Mouse (Mus musculus) small intestine, adult 2 months (tissue): ENCODE data around the gene Rasal1.

ENCODE experiments used
- CTCF ChIP-seq: fragments of 200-500 bp; IDR thresholded peaks from 2 replicates; pipeline ENCODE4 v1.5.1; 2012; ENCODE audit warnings: low read depth, mild to moderate bottlenecking, control low read depth, inconsistent platforms, low read length, moderate library complexity, mixed read lengths; ENCODE audit not compliant: insufficient replicate concordance, insufficient read length; ENCODE audit errors: extremely low read depth
- POLR2A ChIP-seq: fragments of 200-500 bp; IDR thresholded peaks from 2 replicates; pipeline ENCODE4 v1.6.1; 2012; ENCODE audit warnings: low read depth, mild to moderate bottlenecking, control low read depth, inconsistent platforms, low read length, moderate library complexity

DNA sequence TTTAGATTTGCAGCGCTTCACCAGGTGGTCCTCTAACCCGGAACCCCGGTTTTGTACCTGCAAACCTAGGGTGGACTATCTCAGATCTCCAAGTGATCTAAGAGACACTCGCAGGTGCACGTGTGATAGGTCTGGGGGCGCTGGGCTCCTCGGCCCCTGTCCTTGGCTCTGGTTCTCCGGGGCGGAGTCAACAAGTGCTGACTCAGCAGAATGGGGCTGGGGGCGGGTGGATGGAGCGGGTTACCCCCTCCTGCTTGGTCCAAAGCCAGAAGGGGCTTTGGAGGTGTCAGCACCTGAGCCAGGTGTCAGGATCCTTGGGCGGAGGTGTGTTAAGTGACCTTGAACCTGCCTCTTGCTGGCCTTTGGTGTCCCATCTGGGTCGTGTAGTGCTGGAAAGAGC, 1.3 kb downstream of the Rasal1 start:
- TF ChIP-seq CTCF (no peak), POLR2A (no peak)
